ENCODE assay signal across 27 mouse cellular contexts in the genomic region with DNA sequence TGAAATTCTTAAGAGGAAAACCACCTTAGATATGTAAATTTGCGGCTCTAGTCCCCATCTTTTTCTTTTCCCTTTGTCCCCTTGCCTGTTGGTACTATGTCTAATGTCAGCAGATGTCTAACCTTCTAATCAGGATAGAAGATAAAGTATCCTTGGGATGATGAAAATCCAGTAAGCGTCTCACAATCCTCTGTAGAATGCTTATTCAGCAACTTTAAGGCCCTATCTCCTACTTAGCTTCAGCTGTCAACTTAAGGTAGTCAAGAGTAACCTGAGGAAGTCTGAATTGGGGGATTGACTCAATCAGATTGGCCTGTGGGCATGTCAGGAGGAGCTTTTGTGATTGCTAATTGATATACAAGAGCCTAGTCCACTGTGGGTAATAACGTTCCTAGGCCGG.
"Had no signal": no experiment of that assay in that cellular context is flagged by ENCODE, and none has a peak within 500 bp of the region (broad histone marks: within the 10 kb centered on the region; RNA-seq: fewer than 3 reads in every experiment).

No protein-coding gene starts in this region.

- H3K4me1 ChIP-seq: embryonic facial prominence, embryonic 12.5 days; embryonic facial prominence, embryonic 13.5 days; embryonic facial prominence, embryonic 15.5 days; forebrain, embryonic 12.5 days; forebrain, embryonic 13.5 days; forebrain, embryonic 15.5 days had no signal

- H3K27ac ChIP-seq: embryonic facial prominence, embryonic 10.5 days; embryonic facial prominence, embryonic 12.5 days; embryonic facial prominence, embryonic 13.5 days; embryonic facial prominence, embryonic 15.5 days; forebrain, embryonic 10.5 days; forebrain, embryonic 12.5 days; forebrain, embryonic 13.5 days; forebrain, embryonic 15.5 days; gastrocnemius, adult 2 months; heart, adult 2 months had no signal

- H3K36me3 ChIP-seq: embryonic facial prominence, embryonic 10.5 days; embryonic facial prominence, embryonic 12.5 days; embryonic facial prominence, embryonic 13.5 days; embryonic facial prominence, embryonic 15.5 days; forebrain, embryonic 10.5 days; forebrain, embryonic 12.5 days; forebrain, embryonic 15.5 days had no signal

- DNase-seq: cerebellum, adult 9-10 months; cerebellum, adult 9-11 months; cerebellum, postnatal 10 days; cerebellum, postnatal 14 days; cerebellum, postnatal 25 days; cerebellum, postnatal 36 days; embryo, embryonic 11 days; forebrain, postnatal 0 days; gastrocnemius, adult 2 months; gastrocnemius, postnatal 10 days; gastrocnemius, postnatal 14 days; gastrocnemius, postnatal 25 days; gastrocnemius, postnatal 36 days; heart, adult 11 months; heart, adult 18-20 months; heart, adult 2 months had no signal

- ATAC-seq: forebrain, embryonic 13.5 days; forebrain, embryonic 14.5 days; forebrain, embryonic 15.5 days; forebrain, embryonic 16.5 days; forebrain, postnatal 0 days had no signal

- H3K9me3 ChIP-seq: embryonic facial prominence, embryonic 10.5 days; embryonic facial prominence, embryonic 12.5 days; embryonic facial prominence, embryonic 15.5 days; forebrain, embryonic 10.5 days; forebrain, embryonic 12.5 days; forebrain, embryonic 13.5 days; forebrain, embryonic 15.5 days had no signal

- H3K4me2 ChIP-seq: embryonic facial prominence, embryonic 12.5 days; embryonic facial prominence, embryonic 13.5 days; embryonic facial prominence, embryonic 15.5 days; forebrain, embryonic 12.5 days; forebrain, embryonic 13.5 days; forebrain, embryonic 15.5 days had no signal

- H3K9ac ChIP-seq: embryonic facial prominence, embryonic 12.5 days; embryonic facial prominence, embryonic 13.5 days; embryonic facial prominence, embryonic 15.5 days; forebrain, embryonic 12.5 days; forebrain, embryonic 13.5 days; forebrain, embryonic 15.5 days; forebrain, postnatal 0 days had no signal

- H3K27me3 ChIP-seq: embryonic facial prominence, embryonic 12.5 days; embryonic facial prominence, embryonic 13.5 days; embryonic facial prominence, embryonic 15.5 days; forebrain, embryonic 12.5 days; forebrain, embryonic 13.5 days; forebrain, embryonic 15.5 days had no signal

- H3K4me3 ChIP-seq: embryonic facial prominence, embryonic 10.5 days; embryonic facial prominence, embryonic 12.5 days; embryonic facial prominence, embryonic 13.5 days; embryonic facial prominence, embryonic 15.5 days; erythroblast, embryonic 14.5 days; forebrain, embryonic 10.5 days; forebrain, embryonic 12.5 days; forebrain, embryonic 13.5 days; forebrain, embryonic 15.5 days; gastrocnemius, adult 2 months; heart, adult 2 months had no signal
